Mouse (Mus musculus): Measurements from ENCODE around the gene Uspl1. TPM values are rescaled to one million over a fixed set of nuclear protein-coding genes. Genes with fewer than 3 reads are reported as not detected.
"Not testable (repeated sequence)": the region's sequence is repeated elsewhere in the genome, so short reads cannot be mapped to it uniquely, and the experiment has no call there.

The Uspl1 gene
- polyA plus RNA-seq (2014; fragmentation: Nextera tagmentation; extraction: Ambion mirVana), result 61.4 and 65.1 TPM in 2 replicates

GRCm38 (mm10) chr5:149184104-149184843 is at the start of gene Uspl1, which contains the start of gene Hmgb1:
Gene Uspl1, plus strand, starts transcription at chr5:149184350.
Gene Hmgb1, minus strand, starts transcription at chr5:149184489.
- Histone ChIP-seq H3K4me3 (replicated peaks; ENCODE audit: low read depth, low read length) (peak within 1 kb of the TSS; percentile 61), H3K4me2 (ENCODE audit: low read length) (peak within 1 kb of the TSS; percentile 74), H3K27me3 (ENCODE audit: control insufficient read depth, insufficient read depth, low read length) (no peaks in the 10 kb centered on the region), H3K9ac (replicated peaks; ENCODE audit: low read length) (peak within 1 kb of the TSS; percentile 78), H3K27ac (replicated peaks; ENCODE audit: low read depth, low read length) (peak within 1 kb of the TSS; percentile 95), H3K4me1 (ENCODE audit: control insufficient read depth, insufficient read depth, low read length) (peaks cover 14% of the 10 kb centered on the region), H3K9me3 (ENCODE audit: control insufficient read depth, low read length) (no peaks in the 10 kb centered on the region), H3K36me3 (ENCODE audit: control insufficient read depth, insufficient read depth, low read length) (peaks cover 8% of the 10 kb centered on the region)
- WGBS, result under 1% methylated on average over 58 of the region's 59 CpGs
- peak; percentile 96 for ATAC-seq (ENCODE audit: low FRiP score, low TSS enrichment)
- DNase-seq, result peak; percentile 99

GRCm38 (mm10) chr5:149134751-149135454 is 49.2 kb upstream of the Uspl1 start:
- DNase-seq, result no peak
- Histone ChIP-seq H3K27me3 (ENCODE audit: control insufficient read depth, insufficient read depth, low read length) (no peaks in the 10 kb centered on the region), H3K4me3 (replicated peaks; ENCODE audit: low read depth, low read length) (no peak overlapping the region), H3K9me3 (ENCODE audit: control insufficient read depth, low read length) (no peaks in the 10 kb centered on the region), H3K9ac (replicated peaks; ENCODE audit: low read length) (no peak overlapping the region; the same call in 1 of the 2 replicates), H3K4me2 (ENCODE audit: low read length) (no peak overlapping the region), H3K4me1 (ENCODE audit: control insufficient read depth, insufficient read depth, low read length) (no peaks in the 10 kb centered on the region), H3K27ac (replicated peaks; ENCODE audit: low read depth, low read length) (no peak overlapping the region), H3K36me3 (ENCODE audit: control insufficient read depth, insufficient read depth, low read length) (no peaks in the 10 kb centered on the region)
- 80% methylated on average over 10 of the region's 10 CpGs for WGBS
- no peak for ATAC-seq (ENCODE audit: low FRiP score, low TSS enrichment)

GRCm38 (mm10) chr5:149135455-149136354 is 48.4 kb upstream of the Uspl1 start:
- no peak overlapping the region for H3K27ac ChIP-seq (replicated peaks; ENCODE audit: low read depth, low read length)
- 84% methylated on average over 10 of the region's 10 CpGs for WGBS

GRCm38 (mm10) chr5:149136933-149137365 is 47.2 kb upstream of the Uspl1 start:
- DNase-seq, result no peak

More at GRCm38 (mm10) chr5:149135455-149136354, 48.4 kb upstream of the Uspl1 start:
- H3K27me3 ChIP-seq (ENCODE audit: control insufficient read depth, insufficient read depth, low read length), result no peaks in the 10 kb centered on the region
- no peak overlapping the region for H3K4me3 ChIP-seq (replicated peaks; ENCODE audit: low read depth, low read length)
- no peaks in the 10 kb centered on the region for H3K36me3 ChIP-seq (ENCODE audit: control insufficient read depth, insufficient read depth, low read length)
- no peaks in the 10 kb centered on the region for H3K9me3 ChIP-seq (ENCODE audit: control insufficient read depth, low read length)
- H3K4me2 ChIP-seq (ENCODE audit: low read length), result no peak overlapping the region
- ATAC-seq (ENCODE audit: low FRiP score, low TSS enrichment) (no peak), DNase-seq (no peak)
- H3K4me1 ChIP-seq (ENCODE audit: control insufficient read depth, insufficient read depth, low read length), result no peaks in the 10 kb centered on the region
- H3K9ac ChIP-seq (replicated peaks; ENCODE audit: low read length), result no peak overlapping the region

GRCm38 (mm10) chr5:149137447-149137846 is 46.7 kb upstream of the Uspl1 start:
- Histone ChIP-seq H3K4me3 (replicated peaks; ENCODE audit: low read depth, low read length) (no peak overlapping the region), H3K4me1 (ENCODE audit: control insufficient read depth, insufficient read depth, low read length) (no peaks in the 10 kb centered on the region), H3K9me3 (ENCODE audit: control insufficient read depth, low read length) (no peaks in the 10 kb centered on the region), H3K27ac (replicated peaks; ENCODE audit: low read depth, low read length) (no peak overlapping the region), H3K9ac (replicated peaks; ENCODE audit: low read length) (no peak overlapping the region), H3K4me2 (ENCODE audit: low read length) (no peak overlapping the region), H3K27me3 (ENCODE audit: control insufficient read depth, insufficient read depth, low read length) (no peaks in the 10 kb centered on the region), H3K36me3 (ENCODE audit: control insufficient read depth, insufficient read depth, low read length) (no peaks in the 10 kb centered on the region)
- no peak for ATAC-seq (ENCODE audit: low FRiP score, low TSS enrichment)
- WGBS, result 78% methylated on average over 3 of the region's 3 CpGs
- no peak for DNase-seq

More at GRCm38 (mm10) chr5:149136933-149137365, 47.2 kb upstream of the Uspl1 start:
- no peaks in the 10 kb centered on the region for H3K36me3 ChIP-seq (ENCODE audit: control insufficient read depth, insufficient read depth, low read length)
- no peak overlapping the region for H3K9ac ChIP-seq (replicated peaks; ENCODE audit: low read length)
- H3K4me2 ChIP-seq (ENCODE audit: low read length), result no peak overlapping the region
- H3K27me3 ChIP-seq (ENCODE audit: control insufficient read depth, insufficient read depth, low read length), result no peaks in the 10 kb centered on the region
- no peak for ATAC-seq (ENCODE audit: low FRiP score, low TSS enrichment)
- H3K4me1 ChIP-seq (ENCODE audit: control insufficient read depth, insufficient read depth, low read length), result no peaks in the 10 kb centered on the region
- 86% methylated on average over 4 of the region's 4 CpGs for whole genome bisulfite sequencing
- no peak overlapping the region for H3K4me3 ChIP-seq (replicated peaks; ENCODE audit: low read depth, low read length)
- H3K9me3 ChIP-seq (ENCODE audit: control insufficient read depth, low read length), result no peaks in the 10 kb centered on the region
- no peak overlapping the region for H3K27ac ChIP-seq (replicated peaks; ENCODE audit: low read depth, low read length)

GRCm38 (mm10) chr5:149138087-149138486 is 46.1 kb upstream of the Uspl1 start:
- H3K9ac ChIP-seq (replicated peaks; ENCODE audit: low read length); H3K9me3 ChIP-seq (ENCODE audit: control insufficient read depth, low read length); H3K4me2 ChIP-seq (ENCODE audit: low read length); ATAC-seq (ENCODE audit: low FRiP score, low TSS enrichment); H3K27ac ChIP-seq (replicated peaks; ENCODE audit: low read depth, low read length); H3K36me3 ChIP-seq (ENCODE audit: control insufficient read depth, insufficient read depth, low read length); H3K27me3 ChIP-seq (ENCODE audit: control insufficient read depth, insufficient read depth, low read length); H3K4me1 ChIP-seq (ENCODE audit: control insufficient read depth, insufficient read depth, low read length); H3K4me3 ChIP-seq (replicated peaks; ENCODE audit: low read depth, low read length); DNase-seq: not testable (repeated sequence)
- 89% methylated on average over 6 of the region's 6 CpGs for WGBS

- Histone ChIP-seq H3K9ac (replicated peaks; ENCODE audit: low read length) (no peak overlapping the region), H3K36me3 (ENCODE audit: control insufficient read depth, insufficient read depth, low read length) (no peaks in the 10 kb centered on the region), H3K4me1 (ENCODE audit: control insufficient read depth, insufficient read depth, low read length) (no peaks in the 10 kb centered on the region), H3K4me2 (ENCODE audit: low read length) (no peak overlapping the region), H3K4me3 (replicated peaks; ENCODE audit: low read depth, low read length) (no peak overlapping the region), H3K27ac (replicated peaks; ENCODE audit: low read depth, low read length) (no peak overlapping the region), H3K9me3 (ENCODE audit: control insufficient read depth, low read length) (no peaks in the 10 kb centered on the region), H3K27me3 (ENCODE audit: control insufficient read depth, insufficient read depth, low read length) (no peaks in the 10 kb centered on the region)
- 60% methylated on average over 9 of the region's 9 CpGs for WGBS
- no peak for ATAC-seq (ENCODE audit: low FRiP score, low TSS enrichment)
- DNase-seq, result no peak
Measured at GRCm38 (mm10) chr5:149140336-149140735, 43.8 kb upstream of the Uspl1 start.

- H3K9ac ChIP-seq (replicated peaks; ENCODE audit: low read length); ATAC-seq (ENCODE audit: low FRiP score, low TSS enrichment); H3K4me2 ChIP-seq (ENCODE audit: low read length); H3K4me3 ChIP-seq (replicated peaks; ENCODE audit: low read depth, low read length); DNase-seq; H3K9me3 ChIP-seq (ENCODE audit: control insufficient read depth, low read length); H3K4me1 ChIP-seq (ENCODE audit: control insufficient read depth, insufficient read depth, low read length); H3K36me3 ChIP-seq (ENCODE audit: control insufficient read depth, insufficient read depth, low read length); H3K27me3 ChIP-seq (ENCODE audit: control insufficient read depth, insufficient read depth, low read length); H3K27ac ChIP-seq (replicated peaks; ENCODE audit: low read depth, low read length): not testable (repeated sequence)
- WGBS, result 100% methylated on average over 1 of the region's 1 CpGs
Measured at GRCm38 (mm10) chr5:149141155-149141554, 43.0 kb upstream of the Uspl1 start.

Measured in midbrain, embryonic 14.5 days (tissue).